Mouse (Mus musculus) liver, embryonic 14.5 days (tissue): ENCODE data around the gene Treml2.

Experiments
- CTCF ChIP-seq: IDR thresholded peaks from 2 replicates; pipeline ENCODE4 v1.5.1; 2016; ENCODE audit warnings: antibody characterized with exemption, low read depth, control low read depth
- EP300 ChIP-seq: IDR thresholded peaks from 2 replicates; pipeline ENCODE4 v1.6.1; 2016; ENCODE audit warnings: antibody characterized with exemption, low read depth

GRCm38 (mm10) chr17:48341947-48342346 is 42.6 kb downstream of the Treml2 start:
- TF ChIP-seq CTCF (no peak), EP300 (no peak)
